Mouse (Mus musculus): Measurements from ENCODE around the gene Mob4.
"Not testable (repeated sequence)": the region's sequence is repeated elsewhere in the genome, so short reads cannot be mapped to it uniquely, and the experiment has no call there.

Gene Mob4

GRCm38 (mm10) chr1:55130943-55131401, at the start of gene Mob4:
Gene Mob4 (plus strand): TSS chr1:55131231.
- DNase-seq, result peak; percentile 91

GRCm38 (mm10) chr1:55082106-55082505, 48.9 kb upstream of the Mob4 start:
- no peak for DNase-seq

GRCm38 (mm10) chr1:55085781-55086366, 45.2 kb upstream of the Mob4 start:
- DNase-seq, result no peak

DNA sequence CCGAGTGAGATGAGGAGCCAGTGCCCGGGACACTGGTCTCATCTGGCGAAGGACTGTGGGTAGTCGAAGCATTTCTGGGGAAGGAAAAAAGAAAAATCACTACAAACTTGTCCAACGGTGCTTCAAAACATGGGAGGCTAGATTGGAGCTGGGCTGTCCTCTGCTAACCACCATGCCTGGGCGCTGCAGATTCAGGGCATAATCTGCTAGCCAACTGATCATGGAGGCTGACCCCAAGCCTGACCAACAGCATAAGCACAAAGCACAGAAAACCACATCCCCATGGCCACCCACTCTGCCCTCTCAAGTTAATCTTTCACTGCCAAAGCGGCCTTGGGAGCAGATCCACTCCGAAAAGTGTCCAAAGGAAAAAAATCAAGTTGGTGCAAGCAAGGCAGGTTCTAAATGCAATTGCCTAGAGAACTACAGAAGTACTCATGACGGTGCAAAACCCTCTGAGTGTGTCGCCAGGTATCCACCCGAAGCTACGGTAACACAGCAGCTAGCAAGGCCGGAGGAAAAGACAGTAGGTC, 44.1 kb upstream of the Mob4 start:
- DNase-seq, result no peak

DNA sequence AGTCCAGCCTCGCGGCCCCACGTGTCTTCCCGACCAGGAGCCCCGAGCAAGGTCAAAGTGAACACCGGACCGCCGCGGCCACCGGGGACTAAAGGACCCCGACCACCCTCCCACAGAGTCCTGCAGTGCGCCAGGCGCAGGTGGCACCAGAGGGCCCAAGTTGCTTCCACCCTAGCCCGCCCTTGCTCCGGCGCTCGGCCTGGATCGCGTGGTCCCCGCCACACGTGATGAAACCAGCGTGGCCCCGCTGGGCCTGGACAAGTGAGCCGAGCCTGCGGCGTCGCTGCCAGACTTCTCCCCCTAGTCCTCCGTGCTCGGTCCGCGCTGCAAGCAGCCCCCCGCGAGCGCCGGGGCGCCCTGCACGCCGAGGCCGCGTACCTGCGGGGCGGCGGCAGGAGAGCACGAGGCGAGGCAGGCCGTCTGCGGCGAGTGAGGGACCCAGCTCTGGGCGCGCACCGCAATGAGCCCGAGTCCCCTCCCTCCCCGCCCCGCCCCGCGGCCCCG, 43.6 kb upstream of the Mob4 start:
- peak; percentile 71 for DNase-seq

- peak; percentile 98 for DNase-seq
These were observed 43.0 kb upstream of the Mob4 start, which contains the start of the genes Hspe1 and Hspd1 for GRCm38 (mm10) chr1:55087932-55088610. Gene Hspe1 (plus strand): TSS chr1:55088132. Gene Hspd1 (minus strand): TSS chr1:55088243.

DNA sequence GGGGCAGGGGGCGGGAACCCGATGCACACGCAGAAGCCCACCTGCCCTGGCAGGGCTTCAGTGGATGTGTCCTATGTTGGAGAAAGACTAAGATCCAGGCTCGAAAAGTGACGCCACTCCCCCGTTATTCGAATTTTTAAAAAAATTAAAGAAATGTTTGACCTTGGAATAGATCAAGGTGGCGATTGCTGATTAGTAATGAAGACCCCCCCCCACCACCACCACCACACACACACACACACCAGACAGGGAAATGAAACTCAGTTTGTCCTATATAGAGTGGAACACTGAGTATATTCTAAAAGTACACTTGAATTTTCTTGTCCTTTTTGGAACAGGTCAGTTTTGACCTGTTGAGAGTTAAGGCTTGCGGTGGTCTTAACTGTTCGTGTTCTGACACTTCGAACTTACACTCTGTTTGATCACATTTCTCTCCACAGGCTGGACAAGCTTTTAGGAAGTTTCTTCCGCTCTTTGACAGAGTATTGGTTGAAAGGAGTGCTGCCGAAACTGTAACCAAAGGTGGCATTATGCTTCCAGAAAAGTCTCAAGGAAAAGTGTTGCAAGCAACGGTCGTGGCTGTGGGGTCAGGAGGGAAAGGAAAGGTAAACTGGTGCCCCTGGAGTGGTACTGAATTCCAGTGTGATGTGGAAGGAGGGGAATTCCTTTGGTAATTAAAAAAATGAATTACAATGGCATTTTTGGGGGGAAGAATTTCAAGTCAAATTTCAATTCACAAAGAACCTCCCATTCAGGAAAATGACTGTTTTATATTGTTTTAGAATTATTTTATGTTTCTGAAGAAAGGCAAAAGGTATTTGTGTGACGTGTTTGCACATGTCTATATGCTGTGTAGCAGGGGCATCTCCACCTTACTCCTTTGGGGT, 42.2 kb upstream of the Mob4 start:
- peak; percentile 13 for DNase-seq

- peak; percentile 15 for DNase-seq
These were observed 41.5 kb upstream of the Mob4 start for GRCm38 (mm10) chr1:55089498-55090064.

- DNase-seq, result no peak
These were observed 39.0 kb upstream of the Mob4 start for GRCm38 (mm10) chr1:55092056-55092455.

GRCm38 (mm10) chr1:55092469-55092868, 38.6 kb upstream of the Mob4 start:
- no peak for DNase-seq

DNA sequence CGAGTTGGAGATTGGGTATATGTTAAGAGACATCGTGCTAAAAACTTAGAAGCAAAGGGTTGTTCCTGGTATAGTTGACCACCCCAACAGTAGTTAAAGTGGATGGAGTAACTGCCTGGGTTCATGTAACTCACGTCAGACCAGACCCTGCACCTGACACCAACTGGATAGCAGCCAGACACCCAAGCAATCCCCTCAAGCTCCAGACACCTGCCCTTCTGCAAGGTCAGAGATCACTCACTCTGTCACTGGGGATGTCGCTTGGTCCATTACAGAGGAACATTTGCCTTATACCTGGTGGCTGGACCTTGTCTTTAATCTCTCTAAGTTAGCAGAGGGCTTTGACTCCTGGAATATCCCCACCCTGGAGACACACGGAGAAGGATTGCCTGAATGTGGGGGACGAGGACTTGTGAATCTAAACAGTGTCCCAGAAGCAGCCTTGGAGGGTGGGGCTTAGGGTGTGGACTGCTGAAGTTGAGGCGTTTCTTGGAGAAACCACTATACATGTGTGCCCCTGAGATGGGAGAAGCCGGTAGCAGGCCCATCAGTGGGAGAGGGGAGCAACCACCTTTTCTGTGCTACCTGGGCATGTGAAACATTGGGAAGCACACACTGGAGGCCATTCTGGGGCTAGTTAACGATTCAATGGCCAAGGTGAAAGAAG, 24.0 kb upstream of the Mob4 start:
- no peak for DNase-seq

DNA sequence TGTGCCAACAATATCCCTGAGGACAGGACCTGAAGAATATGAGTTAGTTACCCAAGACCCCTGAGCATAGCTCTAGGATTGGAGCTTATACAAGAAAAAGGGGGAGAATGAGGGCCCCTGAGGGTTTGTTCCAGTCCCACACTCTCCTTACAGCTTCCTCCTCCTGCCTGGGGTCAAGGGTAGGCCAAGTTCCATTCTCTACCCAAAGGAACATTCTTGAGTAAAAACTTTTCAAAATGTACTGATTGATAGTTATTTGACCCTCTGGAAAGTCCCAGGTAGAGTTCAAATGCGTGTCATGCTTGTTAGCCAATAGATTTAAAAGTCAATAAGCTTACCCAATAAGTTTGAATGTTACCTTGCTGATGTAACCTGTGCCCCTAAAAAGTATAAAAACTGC, 23.4 kb upstream of the Mob4 start:
- no peak for DNase-seq

- DNase-seq, result no peak
These were observed 22.6 kb upstream of the Mob4 start for GRCm38 (mm10) chr1:55108473-55108872.

- no peak for DNase-seq
These were observed 21.8 kb upstream of the Mob4 start for GRCm38 (mm10) chr1:55109066-55109766.

DNA sequence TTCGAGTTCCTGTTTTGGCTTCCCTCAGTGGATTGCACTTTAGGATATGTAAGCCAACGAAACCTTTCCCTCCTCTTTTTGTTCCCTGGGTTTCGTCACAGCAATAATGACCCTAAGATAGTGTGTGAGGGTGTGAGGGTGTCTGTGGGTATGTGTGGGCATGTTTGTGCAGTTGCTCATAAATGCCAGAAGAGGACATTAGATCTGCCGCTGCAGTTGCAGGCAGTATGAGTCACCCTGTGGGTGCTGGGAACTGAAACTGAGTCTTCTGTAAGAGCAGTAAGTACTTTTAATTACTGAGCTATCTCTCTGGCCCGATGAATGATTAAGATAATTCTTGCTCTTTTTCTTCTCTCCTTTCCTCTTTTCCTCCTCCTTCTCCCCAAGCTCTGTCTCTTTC, 8.0 kb upstream of the Mob4 start:
- no peak for DNase-seq

GRCm38 (mm10) chr1:55123561-55123960, 7.5 kb upstream of the Mob4 start:
- no peak for DNase-seq

DNA sequence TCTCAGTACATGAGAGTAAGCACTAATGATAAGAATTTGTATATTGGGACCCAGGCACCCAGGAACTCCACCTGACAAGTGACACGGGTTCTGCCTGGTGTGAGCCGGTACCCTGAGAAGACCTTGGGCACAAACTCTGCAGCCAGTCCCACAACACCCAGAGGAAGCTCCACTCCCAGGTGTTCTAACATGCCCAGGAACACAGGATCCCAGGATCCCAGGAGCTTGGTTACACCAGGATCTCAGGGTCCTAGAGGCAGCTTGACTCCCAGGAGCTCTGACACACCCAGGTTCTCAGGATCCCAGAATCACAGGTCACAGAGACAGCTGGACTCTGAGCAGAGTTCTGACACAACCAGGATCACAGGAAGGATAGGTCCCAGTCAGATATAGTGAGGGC, 6.9 kb upstream of the Mob4 start:
- DNase-seq, result not testable (repeated sequence)

DNA sequence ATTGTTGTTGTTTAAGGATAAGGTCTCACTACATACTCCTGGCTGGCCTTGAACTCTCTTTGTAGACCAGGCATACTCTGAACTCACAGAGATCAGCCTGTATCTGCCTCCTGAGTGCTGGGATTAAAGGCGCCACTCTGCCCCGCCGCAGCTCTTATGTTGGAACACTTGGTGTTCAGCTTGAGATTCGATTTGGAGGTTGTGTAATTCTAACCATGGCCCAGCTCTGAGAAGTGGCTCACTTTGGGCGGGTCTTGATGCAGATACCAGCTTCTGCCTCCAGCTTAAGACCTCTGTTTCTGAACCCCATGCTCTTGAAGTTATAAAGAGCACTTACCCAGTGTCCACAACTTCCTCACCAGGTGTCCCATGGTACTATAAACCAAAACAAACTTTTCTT, 1.3 kb upstream of the Mob4 start:
- DNase-seq, result peak; percentile 31

DNA sequence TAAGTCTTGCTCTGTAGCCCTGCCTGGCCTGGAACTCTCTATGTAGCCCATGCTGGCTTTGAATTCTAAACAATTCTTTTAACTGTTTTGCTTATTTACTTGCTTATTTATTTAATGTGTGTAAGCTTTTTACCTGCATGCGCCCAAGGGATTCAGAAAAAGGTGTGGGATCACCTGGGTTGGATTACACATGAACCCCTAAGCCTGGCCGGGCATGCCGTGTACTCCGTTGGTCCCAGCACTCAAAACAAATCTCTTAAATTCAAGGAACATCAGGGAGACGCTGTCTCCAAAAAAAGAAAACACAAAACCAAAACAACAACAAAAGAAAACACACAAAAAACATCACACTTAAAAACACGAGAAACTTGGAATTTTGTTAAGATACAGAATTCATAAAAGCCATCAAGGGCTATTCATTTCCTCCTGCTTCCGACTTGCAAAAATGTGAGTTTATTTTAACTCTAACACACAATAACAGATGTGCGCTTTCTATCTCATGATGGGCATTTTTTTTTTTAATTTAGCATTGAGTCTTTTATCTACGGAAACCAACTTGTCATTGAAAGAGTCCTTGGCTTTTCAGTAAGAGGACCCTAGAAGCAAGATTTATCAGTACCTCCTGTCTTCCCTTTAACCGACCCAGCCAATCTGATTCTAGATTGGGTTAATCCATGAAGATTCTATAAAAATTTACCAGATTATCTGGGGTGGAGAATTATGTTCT, 678 bp upstream of the Mob4 start:
- DNase-seq, result no peak

- DNase-seq, result no peak
These were observed 488 bp downstream of the Mob4 start for GRCm38 (mm10) chr1:55131424-55132014.

Measured in cerebellum, adult 9-10 months (tissue).